Mouse (Mus musculus) heart, postnatal 25 days (tissue): Measurements from ENCODE around the gene Cdk17. TPM values are rescaled to one million over a fixed set of nuclear protein-coding genes. Genes with fewer than 3 reads are reported as not detected.

ENCODE experiments used
- DNase-seq: peaks from one replicate; pipeline ENCODE4 v3.0.0; 2022; ENCODE audit warnings: low spot score
- intact Hi-C: fragments of 180-260 bp; cut with DNase I; formaldehyde crosslinking; loops from one replicate; pipeline ENCODE4 v1.15.1; 2025
- total RNA-seq, 2 experiments: library from RNA; stranded (reverse); gene quantifications; 2 replicates each; pipeline ENCODE4 v1.2.3; 2021

The Cdk17 gene
- total RNA-seq, 2 experiments from 2014 or later = 16.2 to 19.7 TPM

DNA sequence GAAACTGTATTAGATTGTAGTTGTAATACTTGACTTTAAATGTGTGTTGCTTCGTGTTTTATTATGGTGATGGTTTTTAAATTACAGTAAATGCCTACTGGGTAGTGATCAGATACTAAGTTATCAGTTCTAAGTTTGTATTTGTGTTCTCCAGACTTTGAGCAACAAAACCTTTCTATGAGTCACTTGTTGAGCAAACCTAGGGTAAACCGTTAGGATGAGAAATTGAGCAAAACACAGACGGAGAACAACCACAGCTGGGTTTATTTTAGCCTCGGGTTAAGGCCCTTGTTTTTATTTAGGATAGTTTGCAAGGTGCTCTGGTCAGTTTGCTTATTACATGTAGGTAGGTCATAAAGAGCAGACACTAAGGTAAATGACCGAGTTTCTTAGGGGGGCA lies 46.5 kb downstream of the Cdk17 start:
- DNase-seq = no peak
- intact Hi-C loops = no loop called here

DNA sequence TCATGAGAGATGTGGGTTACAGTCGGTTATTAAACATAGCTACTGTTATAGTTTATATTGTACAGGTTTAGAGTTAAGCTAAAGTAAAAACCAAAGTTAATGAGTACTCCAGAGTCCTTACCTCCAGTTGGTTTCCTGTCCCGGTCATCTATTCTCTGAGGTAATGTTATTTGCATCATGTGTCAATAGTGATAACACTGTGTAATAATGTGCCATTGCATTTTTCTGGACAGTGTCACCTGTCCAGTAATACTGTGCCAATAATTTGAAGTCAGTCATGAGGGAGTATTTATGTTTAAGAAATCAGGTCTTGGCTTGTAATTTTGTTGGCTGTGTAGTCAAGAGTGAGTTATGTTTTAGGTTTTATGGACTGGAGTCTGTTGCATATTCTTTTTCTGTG lies 52.0 kb downstream of the Cdk17 start:
- intact Hi-C loops = no loop called here
- DNase-seq = no peak

- no peak for DNase-seq
- intact Hi-C loops = no loop called here
These were observed 52.7 kb downstream of the Cdk17 start for GRCm38 (mm10) chr10:93213339-93213738.

- intact Hi-C loops = no loop called here
These were observed 53.6 kb downstream of the Cdk17 start for GRCm38 (mm10) chr10:93214251-93214650.

GRCm38 (mm10) chr10:93215051-93215763 lies 54.5 kb downstream of the Cdk17 start:
- intact Hi-C loops = no loop called here
- no peak for DNase-seq

More at GRCm38 (mm10) chr10:93214251-93214650, 53.6 kb downstream of the Cdk17 start:
- DNase-seq = no peak

GRCm38 (mm10) chr10:93225751-93226150 lies 65.1 kb downstream of the Cdk17 start:
- intact Hi-C loops = no loop called here
- no peak for DNase-seq

GRCm38 (mm10) chr10:93227921-93228320 lies 67.2 kb downstream of the Cdk17 start:
- no peak for DNase-seq
- intact Hi-C loops = no loop called here

DNA sequence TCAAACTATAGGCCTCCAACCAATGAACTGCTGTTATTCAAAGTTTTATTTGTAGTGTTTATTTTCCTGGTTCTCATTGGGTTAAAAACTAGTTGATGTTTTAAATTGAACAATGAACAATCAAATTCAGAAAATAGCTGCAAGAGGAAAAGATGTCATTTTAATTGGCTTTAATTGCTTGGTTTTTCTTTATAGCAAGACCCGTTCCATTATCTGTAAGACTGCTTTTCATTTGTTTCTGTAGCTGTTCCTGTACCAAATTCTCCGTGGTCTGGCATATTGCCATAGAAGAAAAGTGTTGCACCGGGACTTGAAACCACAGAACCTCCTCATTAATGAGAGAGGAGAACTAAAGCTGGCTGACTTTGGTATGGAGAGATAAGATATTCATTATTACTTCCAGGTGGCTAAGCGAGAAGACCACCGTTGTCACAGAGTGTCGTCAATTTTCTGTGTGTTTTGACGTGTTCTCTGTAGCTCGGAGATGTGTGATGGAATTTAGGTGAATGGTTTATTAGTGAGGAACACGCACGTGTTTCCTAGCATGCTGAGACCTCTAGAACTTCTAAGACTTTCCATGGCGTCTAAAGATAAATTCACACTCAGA lies 67.8 kb downstream of the Cdk17 start:
- intact Hi-C loops = no loop called here

GRCm38 (mm10) chr10:93231490-93231889 lies 70.8 kb downstream of the Cdk17 start:
- DNase-seq = no peak
- intact Hi-C loops = no loop called here

More for the DNA sequence above, 67.8 kb downstream of the Cdk17 start:
- DNase-seq = no peak

GRCm38 (mm10) chr10:93231893-93232292 lies 71.2 kb downstream of the Cdk17 start:
- no peak for DNase-seq
- intact Hi-C loops = no loop called here

- DNase-seq = no peak
- intact Hi-C loops = no loop called here
These were observed 73.1 kb downstream of the Cdk17 start for GRCm38 (mm10) chr10:93233665-93234194.

GRCm38 (mm10) chr10:93234692-93235091 lies 74.0 kb downstream of the Cdk17 start:
- intact Hi-C loops = no loop called here

DNA sequence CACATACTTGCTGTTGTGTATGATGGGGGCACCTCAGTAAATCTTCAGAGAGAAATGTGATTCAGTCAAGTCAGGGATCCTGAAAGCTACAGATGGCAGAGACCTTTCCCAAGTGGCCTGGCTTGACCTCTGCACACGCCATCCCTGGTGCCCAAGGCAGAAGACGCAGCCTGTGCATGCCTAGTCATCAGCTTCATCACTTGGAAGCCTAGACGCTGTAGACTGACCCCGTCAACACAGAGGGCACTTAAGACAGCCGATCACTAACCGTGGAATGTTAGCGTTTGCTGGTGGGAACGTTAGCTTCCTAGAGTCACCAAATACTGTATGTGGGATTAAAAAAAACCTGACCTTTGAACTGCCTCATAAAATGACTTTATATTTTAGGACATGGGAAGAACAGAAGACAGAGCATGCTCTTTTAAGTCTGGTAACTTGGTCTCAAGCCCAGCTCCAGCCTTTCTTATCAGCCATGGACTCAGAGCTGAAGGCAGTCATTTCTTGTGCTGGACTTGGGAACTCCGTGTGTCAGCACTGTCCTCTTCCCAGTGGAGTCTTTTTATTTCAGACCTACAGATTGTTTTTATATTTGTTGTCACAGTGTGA lies 78.6 kb downstream of the Cdk17 start:
- intact Hi-C loops = no loop called here
- no peak for DNase-seq

More at GRCm38 (mm10) chr10:93234692-93235091, 74.0 kb downstream of the Cdk17 start:
- no peak for DNase-seq

DNA sequence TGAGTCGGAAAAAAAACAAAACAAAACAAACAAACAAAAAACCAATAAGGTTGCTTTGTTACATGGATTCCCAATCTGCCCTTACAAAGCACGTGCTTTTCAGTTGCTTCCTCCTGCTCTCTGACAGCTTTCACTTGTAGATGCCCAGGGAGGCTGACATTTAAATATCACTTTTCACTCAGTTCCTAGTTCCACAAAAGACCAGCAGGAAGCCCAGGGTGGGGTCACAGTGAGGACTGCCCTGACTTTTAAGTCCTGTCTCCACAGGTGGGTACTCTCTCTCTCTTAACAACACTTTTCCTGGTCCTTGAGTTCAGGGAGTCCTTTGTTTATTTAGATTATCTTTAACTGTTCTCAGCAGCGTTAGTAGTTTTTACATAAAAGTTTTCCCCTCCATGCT lies 81.5 kb downstream of the Cdk17 start:
- intact Hi-C loops = no loop called here
- DNase-seq = no peak

DNA sequence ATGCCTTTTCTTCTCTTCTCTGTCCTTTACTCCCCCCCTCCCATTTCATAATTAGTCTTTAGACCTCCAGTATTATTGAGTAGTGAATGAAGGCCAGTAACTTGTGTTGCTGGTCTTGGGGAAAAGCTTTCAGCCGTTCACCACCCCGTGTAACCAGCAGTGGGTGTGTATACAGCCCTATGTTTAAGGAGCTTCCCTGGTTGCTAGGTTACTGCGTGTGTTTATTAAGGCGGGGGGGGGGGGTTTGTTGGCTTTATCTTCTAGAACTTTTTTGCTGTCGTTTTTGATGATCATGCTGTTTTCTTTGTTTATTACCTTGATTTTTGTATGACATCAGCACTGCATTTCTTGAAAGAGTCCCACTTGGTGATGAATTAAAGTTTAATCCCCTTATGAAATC lies 82.2 kb downstream of the Cdk17 start:
- no peak for DNase-seq
- intact Hi-C loops = no loop called here

DNA sequence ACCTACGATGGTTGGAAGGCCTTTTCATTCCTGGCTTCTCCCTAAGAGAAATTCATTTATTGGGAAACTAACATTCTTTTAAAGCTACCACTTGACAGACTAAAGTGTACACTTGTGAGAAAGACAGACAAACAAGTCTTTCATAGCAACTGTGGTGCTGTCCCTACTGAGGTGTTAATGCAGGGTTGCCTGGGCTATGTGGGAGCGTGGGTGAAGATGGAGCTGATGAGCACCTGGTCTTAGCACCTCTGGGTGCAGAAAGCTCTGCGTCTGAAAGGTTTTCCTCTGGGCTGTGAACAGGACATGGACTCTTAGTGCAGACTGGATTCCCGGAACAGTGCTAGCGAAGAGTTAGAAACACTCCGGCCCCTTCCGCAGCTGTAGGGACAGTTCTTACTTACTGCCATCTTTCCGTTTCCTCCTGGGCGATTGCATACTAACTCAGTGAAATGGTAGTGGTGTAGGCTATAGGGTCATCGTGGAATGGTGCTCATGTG lies 83.6 kb downstream of the Cdk17 start:
- intact Hi-C loops = no loop called here
- no peak for DNase-seq

GRCm38 (mm10) chr10:93246185-93246920 lies 85.7 kb downstream of the Cdk17 start:
- no peak for DNase-seq
- intact Hi-C loops = no loop called here

- no peak for DNase-seq
- intact Hi-C loops = no loop called here
These were observed 86.7 kb downstream of the Cdk17 start for GRCm38 (mm10) chr10:93247422-93247821.

DNA sequence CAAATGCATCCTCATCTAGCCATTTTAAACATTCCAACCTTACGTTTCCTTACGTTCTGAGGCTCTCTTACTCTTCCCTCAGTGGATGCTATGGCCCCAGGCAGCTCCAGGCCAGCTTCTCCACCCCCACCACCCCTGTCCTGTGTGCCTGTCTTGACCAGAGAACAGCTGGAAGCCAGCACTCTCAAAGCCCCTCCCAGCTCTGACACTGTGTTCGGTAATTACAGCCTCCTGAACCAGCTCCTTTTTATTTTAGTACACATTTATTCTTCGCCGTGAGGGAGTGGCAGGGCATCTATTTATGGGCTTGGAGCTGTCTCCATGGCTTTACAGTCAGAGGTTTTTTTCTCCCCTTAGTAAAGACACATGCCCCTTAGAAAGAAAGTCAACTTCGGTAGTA lies 87.2 kb downstream of the Cdk17 start:
- no peak for DNase-seq
- intact Hi-C loops = no loop called here

- DNase-seq = no peak
- intact Hi-C loops = no loop called here
These were observed 87.7 kb downstream of the Cdk17 start for GRCm38 (mm10) chr10:93248416-93248815.
